Mouse (Mus musculus): ENCODE data around the gene Cep57. TPM values are rescaled to one million over a fixed set of nuclear protein-coding genes. Genes with fewer than 3 reads are reported as not detected.
A peak's percentile ranks its signal among the peaks of the same experiment; 100 is the strongest.

Cep57 gene
- polyA plus RNA-seq (2015; fragmentation: Nextera tagmentation; extraction: Ambion mirVana) = 26.5 and 28.2 TPM in 2 replicates

DNA sequence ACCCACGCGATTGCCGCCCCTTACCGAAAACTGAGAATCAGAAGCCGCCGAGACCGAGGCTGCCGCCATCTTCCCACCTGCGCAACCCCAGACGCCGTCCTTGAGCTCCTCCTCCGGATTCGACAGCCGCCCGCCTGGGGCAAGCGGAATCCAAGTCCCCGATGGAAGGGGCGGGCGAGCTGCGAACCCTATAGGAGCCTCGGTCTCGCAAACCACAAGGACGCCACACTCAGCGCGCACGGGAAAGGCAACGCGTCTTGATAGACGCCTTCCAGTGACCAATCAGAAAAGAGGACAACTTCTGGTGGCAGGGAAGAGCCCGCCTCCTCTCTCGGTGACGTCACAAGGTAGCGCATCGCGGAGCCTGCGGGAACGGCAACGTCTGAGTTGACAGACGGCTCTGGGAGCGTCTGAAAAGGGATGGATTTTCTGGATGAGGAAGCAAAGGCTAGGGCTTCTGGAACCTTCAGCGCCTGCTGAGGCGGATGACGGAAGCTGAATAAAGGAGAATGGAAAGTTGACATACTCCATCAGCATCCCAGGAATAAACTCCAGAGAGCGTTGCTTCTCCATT lies at the start of gene Cep57:
Gene Cep57 (minus strand): TSS at position 276 of the 574 bp plus-strand sequence.
- Histone ChIP-seq H3K36me3 (ENCODE audit: control insufficient read depth, insufficient read depth) (peaks cover 12% of the 10 kb centered on the region; the same call in 1 of the 2 replicates), H3K9ac (ENCODE audit: low read depth, low read length) (peak within 1 kb of the TSS; percentile 90), H3K27me3 (replicated peaks; ENCODE audit: control insufficient read depth, insufficient read depth, low read length) (no peaks in the 10 kb centered on the region), H3K4me1 (replicated peaks; ENCODE audit: control insufficient read depth, insufficient read depth, low read length) (no peaks in the 10 kb centered on the region; the same call in 1 of the 2 replicates), H3K4me3 (ENCODE audit: low read depth, low read length) (peak within 1 kb of the TSS; percentile 71), H3K9me3 (ENCODE audit: control insufficient read depth) (no peaks in the 10 kb centered on the region), H3K4me2 (replicated peaks; ENCODE audit: low read depth) (peak within 1 kb of the TSS; percentile 80), H3K27ac (ENCODE audit: low read depth, low read length) (peak within 1 kb of the TSS; percentile 99)
- no peak for TF ChIP-seq CTCF (IDR thresholded peaks at IDR 0.05; ENCODE audit: low read depth)
- peak; percentile 92 for ATAC-seq
- WGBS = under 1% methylated on average over 44 of the region's 44 CpGs

GRCm38 (mm10) chr9:13875340-13875739 lies 48.4 kb upstream of the Cep57 start:
- Histone ChIP-seq H3K9me3 (ENCODE audit: control insufficient read depth) (no peaks in the 10 kb centered on the region), H3K4me2 (replicated peaks; ENCODE audit: low read depth) (no peak overlapping the region), H3K4me1 (replicated peaks; ENCODE audit: control insufficient read depth, insufficient read depth, low read length) (no peaks in the 10 kb centered on the region), H3K4me3 (ENCODE audit: low read depth, low read length) (no peak overlapping the region), H3K27ac (ENCODE audit: low read depth, low read length) (no peak overlapping the region), H3K36me3 (ENCODE audit: control insufficient read depth, insufficient read depth) (no peaks in the 10 kb centered on the region), H3K27me3 (replicated peaks; ENCODE audit: control insufficient read depth, insufficient read depth, low read length) (no peaks in the 10 kb centered on the region), H3K9ac (ENCODE audit: low read depth, low read length) (no peak overlapping the region)
- 32% methylated on average over 2 of the region's 2 CpGs for WGBS
- no peak for TF ChIP-seq CTCF (IDR thresholded peaks at IDR 0.05; ENCODE audit: low read depth)
- no peak for ATAC-seq

GRCm38 (mm10) chr9:13874359-13874758 lies 47.5 kb upstream of the Cep57 start:
- Histone ChIP-seq H3K36me3 (ENCODE audit: control insufficient read depth, insufficient read depth) (no peaks in the 10 kb centered on the region), H3K4me1 (replicated peaks; ENCODE audit: control insufficient read depth, insufficient read depth, low read length) (no peaks in the 10 kb centered on the region), H3K9ac (ENCODE audit: low read depth, low read length) (no peak overlapping the region), H3K4me3 (ENCODE audit: low read depth, low read length) (no peak overlapping the region), H3K4me2 (replicated peaks; ENCODE audit: low read depth) (no peak overlapping the region), H3K27me3 (replicated peaks; ENCODE audit: control insufficient read depth, insufficient read depth, low read length) (no peaks in the 10 kb centered on the region), H3K9me3 (ENCODE audit: control insufficient read depth) (no peaks in the 10 kb centered on the region), H3K27ac (ENCODE audit: low read depth, low read length) (no peak overlapping the region)
- ATAC-seq = no peak
- WGBS = 26% methylated on average over 2 of the region's 2 CpGs
- peak; percentile 65 for TF ChIP-seq CTCF (IDR thresholded peaks at IDR 0.05; ENCODE audit: low read depth)

DNA sequence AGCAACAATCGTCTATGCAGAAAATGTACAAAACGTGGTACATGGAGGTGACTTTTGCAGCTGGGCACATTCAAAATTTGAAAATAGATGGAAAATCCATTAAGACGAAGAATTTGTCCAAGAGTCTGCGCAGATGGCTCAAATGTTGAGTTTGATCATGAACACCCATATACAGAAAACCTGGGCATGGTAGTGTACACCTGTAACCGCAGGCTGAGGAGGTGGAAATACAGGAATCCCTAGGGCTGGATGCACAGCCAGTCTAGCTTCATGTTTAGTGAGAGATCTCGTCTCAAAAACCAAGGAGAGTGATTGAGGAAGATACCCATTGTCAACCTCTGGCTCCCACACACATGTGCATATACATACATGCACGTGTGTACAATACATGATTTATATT lies 44.7 kb upstream of the Cep57 start:
- no peaks in the 10 kb centered on the region for H3K36me3 ChIP-seq (ENCODE audit: control insufficient read depth, insufficient read depth)
- H3K9ac ChIP-seq (ENCODE audit: low read depth, low read length) = no peak overlapping the region
- ATAC-seq = no peak
- WGBS = 87% methylated on average over 7 of the region's 7 CpGs
- H3K9me3 ChIP-seq (ENCODE audit: control insufficient read depth) = no peaks in the 10 kb centered on the region
- H3K4me1 ChIP-seq (replicated peaks; ENCODE audit: control insufficient read depth, insufficient read depth, low read length) = no peaks in the 10 kb centered on the region
- H3K4me3 ChIP-seq (ENCODE audit: low read depth, low read length) = no peak overlapping the region
- no peak overlapping the region for H3K4me2 ChIP-seq (replicated peaks; ENCODE audit: low read depth)
- no peak overlapping the region for H3K27ac ChIP-seq (ENCODE audit: low read depth, low read length)
- TF ChIP-seq CTCF (IDR thresholded peaks at IDR 0.05; ENCODE audit: low read depth) = no peak
- H3K27me3 ChIP-seq (replicated peaks; ENCODE audit: control insufficient read depth, insufficient read depth, low read length) = no peaks in the 10 kb centered on the region

DNA sequence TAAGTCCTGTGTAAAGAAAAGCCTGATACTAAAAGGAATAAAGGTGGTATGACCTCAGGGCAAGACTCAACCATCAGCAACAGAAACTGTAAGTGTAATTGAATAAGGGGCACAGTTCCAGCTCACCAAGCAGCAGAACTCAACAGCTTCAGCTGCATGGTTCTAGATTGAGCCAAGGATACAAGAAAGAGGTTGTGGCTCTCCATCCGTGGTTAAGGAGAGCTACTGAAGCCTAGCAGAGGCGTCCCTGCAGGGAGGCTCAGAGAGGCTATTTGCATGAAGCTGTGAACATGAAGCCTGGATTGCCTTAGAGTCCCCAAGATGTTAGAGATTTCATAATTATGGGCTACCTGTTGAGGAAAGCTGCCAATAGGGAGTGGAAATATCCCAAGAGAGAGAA lies 40.7 kb upstream of the Cep57 start:
- ATAC-seq = no peak

GRCm38 (mm10) chr9:13856777-13857176 lies 29.9 kb upstream of the Cep57 start:
- Histone ChIP-seq H3K36me3 (ENCODE audit: control insufficient read depth, insufficient read depth) (no peaks in the 10 kb centered on the region), H3K4me2 (replicated peaks; ENCODE audit: low read depth) (no peak overlapping the region), H3K4me1 (replicated peaks; ENCODE audit: control insufficient read depth, insufficient read depth, low read length) (no peaks in the 10 kb centered on the region), H3K27me3 (replicated peaks; ENCODE audit: control insufficient read depth, insufficient read depth, low read length) (no peaks in the 10 kb centered on the region), H3K9me3 (ENCODE audit: control insufficient read depth) (no peaks in the 10 kb centered on the region), H3K9ac (ENCODE audit: low read depth, low read length) (no peak overlapping the region), H3K27ac (ENCODE audit: low read depth, low read length) (no peak overlapping the region), H3K4me3 (ENCODE audit: low read depth, low read length) (no peak overlapping the region)
- no peak for TF ChIP-seq CTCF (IDR thresholded peaks at IDR 0.05; ENCODE audit: low read depth)
- 65% methylated on average over 4 of the region's 4 CpGs for WGBS
- ATAC-seq = no peak

More for the DNA sequence above, 40.7 kb upstream of the Cep57 start:
- H3K36me3 ChIP-seq (ENCODE audit: control insufficient read depth, insufficient read depth) = no peaks in the 10 kb centered on the region
- no peak overlapping the region for H3K4me2 ChIP-seq (replicated peaks; ENCODE audit: low read depth)
- H3K4me1 ChIP-seq (replicated peaks; ENCODE audit: control insufficient read depth, insufficient read depth, low read length) = no peaks in the 10 kb centered on the region
- no peaks in the 10 kb centered on the region for H3K27me3 ChIP-seq (replicated peaks; ENCODE audit: control insufficient read depth, insufficient read depth, low read length)
- WGBS = 73% methylated on average over 2 of the region's 2 CpGs
- H3K4me3 ChIP-seq (ENCODE audit: low read depth, low read length) = no peak overlapping the region
- no peaks in the 10 kb centered on the region for H3K9me3 ChIP-seq (ENCODE audit: control insufficient read depth)
- TF ChIP-seq CTCF (IDR thresholded peaks at IDR 0.05; ENCODE audit: low read depth) = no peak
- no peak overlapping the region for H3K27ac ChIP-seq (ENCODE audit: low read depth, low read length)
- H3K9ac ChIP-seq (ENCODE audit: low read depth, low read length) = no peak overlapping the region
